Mouse (Mus musculus): Measurements from ENCODE around the gene Ctcfl. TPM values are rescaled to one million over a fixed set of nuclear protein-coding genes. Genes with fewer than 3 reads are reported as not detected.

Gene Ctcfl
- polyA plus RNA-seq, 1 experiment = not detected

- H3K4me1 ChIP-seq (ENCODE audit: control insufficient read depth, insufficient read depth, low read length) = no peaks in the 10 kb centered on the region
- no peak for TF ChIP-seq POLR2A (IDR thresholded peaks at IDR 0.05; ENCODE audit: borderline replicate concordance, control insufficient read depth, low read depth, low read length)
- no peak for TF ChIP-seq CTCF (IDR thresholded peaks at IDR 0.05; ENCODE audit: control insufficient read depth, insufficient read depth, low read length)
- H3K27ac ChIP-seq (ENCODE audit: control insufficient read depth, insufficient read depth, low read depth, low read length, poor library complexity) = no peak within 1 kb of the TSS
- H3K4me3 ChIP-seq (replicated peaks; ENCODE audit: control insufficient read depth, low read depth, low read length) = no peak within 1 kb of the TSS
- 87% methylated on average over 13 of the region's 13 CpGs for WGBS
Observed at GRCm38 (mm10) chr2:173152436-173153151, 33.3 kb upstream of the Ctcfl start, which contains the start of gene Pck1. TSS of gene Pck1 (plus strand) at chr2:173153048.

GRCm38 (mm10) chr2:173151784-173152284, 32.5 kb upstream of the Ctcfl start:
- TF ChIP-seq POLR2A (IDR thresholded peaks at IDR 0.05; ENCODE audit: borderline replicate concordance, control insufficient read depth, low read depth, low read length) = no peak
- no peak for TF ChIP-seq CTCF (IDR thresholded peaks at IDR 0.05; ENCODE audit: control insufficient read depth, insufficient read depth, low read length)
- no peak overlapping the region for H3K27ac ChIP-seq (ENCODE audit: control insufficient read depth, insufficient read depth, low read depth, low read length, poor library complexity)
- 75% methylated on average over 7 of the region's 7 CpGs for WGBS
- H3K4me1 ChIP-seq (ENCODE audit: control insufficient read depth, insufficient read depth, low read length) = no peaks in the 10 kb centered on the region
- H3K4me3 ChIP-seq (replicated peaks; ENCODE audit: control insufficient read depth, low read depth, low read length) = no peak overlapping the region

GRCm38 (mm10) chr2:173151352-173151751, 32.0 kb upstream of the Ctcfl start:
- Histone ChIP-seq H3K4me1 (ENCODE audit: control insufficient read depth, insufficient read depth, low read length) (no peaks in the 10 kb centered on the region), H3K4me3 (replicated peaks; ENCODE audit: control insufficient read depth, low read depth, low read length) (no peak overlapping the region), H3K27ac (ENCODE audit: control insufficient read depth, insufficient read depth, low read depth, low read length, poor library complexity) (no peak overlapping the region)
- WGBS = 71% methylated on average over 5 of the region's 5 CpGs
- no peak for TF ChIP-seq CTCF (IDR thresholded peaks at IDR 0.05; ENCODE audit: control insufficient read depth, insufficient read depth, low read length)
- TF ChIP-seq POLR2A (IDR thresholded peaks at IDR 0.05; ENCODE audit: borderline replicate concordance, control insufficient read depth, low read depth, low read length) = no peak

- Histone ChIP-seq H3K4me1 (ENCODE audit: control insufficient read depth, insufficient read depth, low read length) (no peaks in the 10 kb centered on the region), H3K4me3 (replicated peaks; ENCODE audit: control insufficient read depth, low read depth, low read length) (no peak overlapping the region), H3K27ac (ENCODE audit: control insufficient read depth, insufficient read depth, low read depth, low read length, poor library complexity) (no peak overlapping the region)
- 81% methylated on average over 5 of the region's 5 CpGs for WGBS
- TF ChIP-seq POLR2A (IDR thresholded peaks at IDR 0.05; ENCODE audit: borderline replicate concordance, control insufficient read depth, low read depth, low read length) (no peak), CTCF (IDR thresholded peaks at IDR 0.05; ENCODE audit: control insufficient read depth, insufficient read depth, low read length) (no peak)
Observed at GRCm38 (mm10) chr2:173148001-173148400, 28.7 kb upstream of the Ctcfl start.

- H3K27ac ChIP-seq (ENCODE audit: control insufficient read depth, insufficient read depth, low read depth, low read length, poor library complexity) = no peak overlapping the region
- WGBS = 69% methylated on average over 6 of the region's 6 CpGs
- H3K4me1 ChIP-seq (ENCODE audit: control insufficient read depth, insufficient read depth, low read length) = no peaks in the 10 kb centered on the region
- no peak overlapping the region for H3K4me3 ChIP-seq (replicated peaks; ENCODE audit: control insufficient read depth, low read depth, low read length)
- TF ChIP-seq CTCF (IDR thresholded peaks at IDR 0.05; ENCODE audit: control insufficient read depth, insufficient read depth, low read length) = no peak
- TF ChIP-seq POLR2A (IDR thresholded peaks at IDR 0.05; ENCODE audit: borderline replicate concordance, control insufficient read depth, low read depth, low read length) = no peak
Observed at GRCm38 (mm10) chr2:173146728-173147127, 27.4 kb upstream of the Ctcfl start.

- no peak overlapping the region for H3K4me3 ChIP-seq (replicated peaks; ENCODE audit: control insufficient read depth, low read depth, low read length)
- WGBS = 52% methylated on average over 3 of the region's 3 CpGs
- H3K4me1 ChIP-seq (ENCODE audit: control insufficient read depth, insufficient read depth, low read length) = no peaks in the 10 kb centered on the region
- TF ChIP-seq CTCF (IDR thresholded peaks at IDR 0.05; ENCODE audit: control insufficient read depth, insufficient read depth, low read length) (no peak), POLR2A (IDR thresholded peaks at IDR 0.05; ENCODE audit: borderline replicate concordance, control insufficient read depth, low read depth, low read length) (no peak)
- H3K27ac ChIP-seq (ENCODE audit: control insufficient read depth, insufficient read depth, low read depth, low read length, poor library complexity) = no peak overlapping the region
Observed at GRCm38 (mm10) chr2:173145808-173146207, 26.5 kb upstream of the Ctcfl start.

GRCm38 (mm10) chr2:173143611-173144010, 24.3 kb upstream of the Ctcfl start:
- H3K4me1 ChIP-seq (ENCODE audit: control insufficient read depth, insufficient read depth, low read length) = no peaks in the 10 kb centered on the region
- no peak overlapping the region for H3K27ac ChIP-seq (ENCODE audit: control insufficient read depth, insufficient read depth, low read depth, low read length, poor library complexity)
- no peak overlapping the region for H3K4me3 ChIP-seq (replicated peaks; ENCODE audit: control insufficient read depth, low read depth, low read length)
- TF ChIP-seq CTCF (IDR thresholded peaks at IDR 0.05; ENCODE audit: control insufficient read depth, insufficient read depth, low read length) (no peak), POLR2A (IDR thresholded peaks at IDR 0.05; ENCODE audit: borderline replicate concordance, control insufficient read depth, low read depth, low read length) (no peak)
- 79% methylated on average over 11 of the region's 11 CpGs for WGBS

GRCm38 (mm10) chr2:173138323-173139239, 19.3 kb upstream of the Ctcfl start:
- Histone ChIP-seq H3K27ac (ENCODE audit: control insufficient read depth, insufficient read depth, low read depth, low read length, poor library complexity) (no peak overlapping the region), H3K4me3 (replicated peaks; ENCODE audit: control insufficient read depth, low read depth, low read length) (no peak overlapping the region), H3K4me1 (ENCODE audit: control insufficient read depth, insufficient read depth, low read length) (no peaks in the 10 kb centered on the region)
- TF ChIP-seq POLR2A (IDR thresholded peaks at IDR 0.05; ENCODE audit: borderline replicate concordance, control insufficient read depth, low read depth, low read length) (no peak), CTCF (IDR thresholded peaks at IDR 0.05; ENCODE audit: control insufficient read depth, insufficient read depth, low read length) (no peak)
- 65% methylated on average over 15 of the region's 15 CpGs for WGBS

All from bone marrow, adult 2 months (tissue).